Mouse (Mus musculus) B cell, adult 2 months (primary cell): ENCODE data around the gene Vcl.

ENCODE experiments used
- DNase-seq, 2 experiments: peaks; one replicate each; pipeline ENCODE4 v3.0.0; 2022

The Vcl gene

DNA sequence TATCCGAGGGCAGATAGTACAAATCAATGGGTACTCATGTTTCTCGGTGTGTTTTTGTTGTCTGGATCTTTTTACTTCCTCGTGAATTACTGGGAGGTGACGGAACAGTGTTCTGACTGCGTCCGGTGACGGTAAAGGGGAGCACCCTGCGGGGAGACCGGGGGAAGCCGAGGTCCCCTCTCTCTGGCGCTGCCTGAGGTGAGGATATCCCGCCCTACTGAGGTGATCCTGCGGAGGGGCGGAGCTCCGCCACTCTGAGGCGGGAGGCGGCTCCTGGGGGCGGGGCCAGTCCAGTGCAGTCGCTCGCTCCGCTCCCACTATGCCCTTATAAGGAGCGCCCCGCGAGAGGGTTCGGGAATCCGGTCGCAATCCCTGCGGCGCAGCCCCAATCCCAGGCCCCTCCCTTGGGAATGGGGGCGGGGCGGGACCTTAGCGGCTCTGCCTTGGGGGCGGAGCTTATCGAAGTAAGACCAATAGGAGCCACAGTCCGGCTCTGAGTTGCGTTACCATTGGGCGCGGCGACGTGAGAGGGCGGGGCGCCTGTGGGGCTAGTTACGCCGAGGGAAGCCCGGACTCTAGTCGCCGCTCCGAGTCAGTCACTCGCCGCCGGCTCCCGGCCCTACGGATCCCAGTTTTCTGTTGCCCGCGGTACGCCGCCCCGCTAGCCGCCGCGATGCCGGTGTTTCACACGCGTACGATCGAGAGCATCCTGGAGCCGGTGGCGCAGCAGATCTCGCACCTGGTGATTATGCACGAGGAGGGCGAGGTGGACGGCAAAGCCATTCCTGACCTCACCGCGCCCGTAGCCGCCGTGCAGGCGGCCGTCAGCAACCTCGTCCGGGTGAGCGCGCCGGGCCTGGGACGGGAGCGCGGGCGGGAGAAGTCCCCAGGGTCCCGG lies at the start of gene Vcl:
Gene Vcl (plus strand): TSS at position 551 of the 898 bp plus-strand sequence.
- DNase-seq = peak; percentile 94

DNA sequence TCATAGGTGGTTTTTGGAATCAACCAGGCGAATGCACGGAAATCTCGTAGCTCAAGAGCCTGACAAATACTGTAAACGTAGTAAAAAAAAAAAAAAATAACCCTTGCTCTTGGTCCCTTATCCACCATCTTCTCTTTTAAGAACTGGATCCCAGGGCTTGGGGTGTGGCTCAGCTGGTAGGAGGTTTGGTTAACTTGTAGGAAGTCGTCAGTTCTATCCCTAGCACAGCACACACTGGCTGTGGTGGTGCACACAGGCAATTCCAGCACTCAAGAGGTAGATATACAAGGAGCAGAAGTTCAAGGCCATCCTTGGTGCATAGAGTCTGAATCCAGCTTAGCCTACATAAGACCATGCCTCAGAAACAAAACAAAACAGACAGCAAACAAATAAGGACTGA lies 44.5 kb upstream of the Vcl start:
- no peak for DNase-seq

DNA sequence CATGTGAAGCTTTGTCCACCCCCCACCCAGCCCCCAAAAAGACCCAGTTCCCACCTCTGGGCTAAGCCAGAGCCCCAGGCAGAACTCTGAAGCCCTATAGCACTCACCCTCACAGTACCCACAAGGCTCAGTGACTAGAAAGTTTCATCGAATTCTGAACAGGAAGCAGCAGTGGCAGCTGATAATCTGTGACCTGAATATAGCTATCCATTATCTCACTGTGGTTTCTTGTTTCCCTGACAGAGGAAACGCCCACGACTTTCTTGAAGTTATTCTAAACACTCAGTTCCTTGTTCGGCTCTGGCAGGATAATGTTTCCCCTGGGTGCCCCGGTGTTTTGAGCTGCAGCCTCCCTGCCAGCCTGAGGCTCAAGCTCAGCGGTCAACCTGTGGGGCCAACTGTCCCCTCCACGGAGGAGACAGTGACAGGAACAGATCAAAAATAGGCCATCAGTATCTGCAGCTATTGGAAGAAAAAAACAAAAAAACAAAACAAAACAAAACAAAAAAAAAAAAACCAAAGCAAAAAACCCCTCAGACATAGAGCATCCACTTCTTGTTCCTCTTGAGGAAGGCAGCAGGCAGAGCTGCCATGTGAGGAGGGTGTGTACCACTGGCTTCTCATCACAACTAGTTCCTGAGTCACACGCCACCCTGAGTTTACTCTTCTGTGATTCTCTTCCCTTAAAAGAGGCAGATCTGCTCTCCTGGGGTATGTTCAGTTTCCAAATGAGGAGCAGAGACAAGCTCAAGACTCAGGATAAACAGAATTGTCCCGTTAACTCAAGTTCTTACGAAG lies 43.9 kb upstream of the Vcl start:
- peak; percentile 74 to 75 for DNase-seq

DNA sequence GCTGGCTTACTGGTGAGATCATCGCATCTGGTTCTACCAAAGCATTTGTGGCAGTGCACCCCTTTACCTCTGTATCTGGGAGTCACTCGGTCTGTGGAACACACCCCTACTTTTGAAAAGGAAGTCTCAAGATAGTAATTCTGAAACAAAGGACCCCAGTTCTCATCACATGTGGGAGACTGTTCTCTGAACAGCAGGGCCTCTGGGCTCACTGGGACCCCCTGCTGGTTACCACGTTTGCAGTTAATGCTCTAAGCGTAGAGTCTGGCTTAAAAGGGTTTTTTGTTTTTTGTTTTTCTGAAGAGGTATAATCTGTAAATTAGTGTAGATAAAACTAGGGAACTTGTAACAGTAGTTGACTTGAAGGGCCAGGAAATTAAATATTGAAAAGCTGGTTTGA lies 42.9 kb upstream of the Vcl start:
- peak; percentile 83 to 87 for DNase-seq

DNA sequence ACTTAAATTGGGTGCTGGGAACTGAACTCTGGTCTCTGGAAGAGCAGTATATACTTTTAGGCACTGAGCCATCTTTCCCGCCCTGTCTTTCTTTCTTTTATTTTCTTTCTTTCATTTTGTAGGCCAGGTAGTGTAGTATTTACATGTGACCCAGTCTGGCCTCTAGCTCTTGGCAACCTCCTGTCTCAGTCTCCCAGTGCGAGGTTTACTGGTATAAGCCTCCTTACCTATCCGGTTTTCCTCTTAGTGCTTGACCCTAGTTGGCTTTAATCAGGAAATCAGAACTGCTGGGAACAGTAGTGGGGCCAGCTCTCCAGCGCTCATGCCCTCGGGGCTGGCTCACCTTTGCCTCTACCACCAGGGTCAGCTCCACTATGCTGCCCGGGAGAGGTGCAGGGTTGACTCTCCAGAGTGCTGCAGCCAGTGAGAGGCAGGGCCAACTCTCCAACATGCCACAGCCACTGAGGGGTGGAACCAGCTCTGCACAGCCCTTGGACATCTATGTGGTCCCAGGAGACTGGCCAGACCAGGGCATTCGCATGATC lies 41.6 kb upstream of the Vcl start:
- no peak for DNase-seq

DNA sequence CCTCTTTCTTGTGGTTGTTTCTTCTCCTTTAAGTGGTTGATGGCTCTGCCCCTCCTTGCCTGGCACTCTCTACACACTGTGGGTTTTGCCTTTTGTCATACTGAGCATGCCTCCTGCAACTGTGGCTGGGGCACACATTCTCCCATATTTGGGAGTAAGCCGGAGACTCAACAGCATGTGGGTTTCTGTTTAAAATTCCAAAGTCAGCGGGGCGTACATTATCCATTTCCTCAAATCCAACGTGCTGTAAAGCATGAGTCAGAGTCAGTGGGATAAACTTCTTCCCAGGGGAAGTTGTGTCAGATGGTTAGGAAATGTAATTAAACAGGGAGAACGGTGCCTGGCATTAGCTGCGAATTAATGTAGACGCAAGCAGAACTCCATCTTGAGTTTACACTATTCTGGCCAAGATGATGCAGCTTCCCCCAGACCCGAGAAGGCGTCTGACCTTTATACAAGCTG lies 37.2 kb upstream of the Vcl start:
- no peak for DNase-seq

DNA sequence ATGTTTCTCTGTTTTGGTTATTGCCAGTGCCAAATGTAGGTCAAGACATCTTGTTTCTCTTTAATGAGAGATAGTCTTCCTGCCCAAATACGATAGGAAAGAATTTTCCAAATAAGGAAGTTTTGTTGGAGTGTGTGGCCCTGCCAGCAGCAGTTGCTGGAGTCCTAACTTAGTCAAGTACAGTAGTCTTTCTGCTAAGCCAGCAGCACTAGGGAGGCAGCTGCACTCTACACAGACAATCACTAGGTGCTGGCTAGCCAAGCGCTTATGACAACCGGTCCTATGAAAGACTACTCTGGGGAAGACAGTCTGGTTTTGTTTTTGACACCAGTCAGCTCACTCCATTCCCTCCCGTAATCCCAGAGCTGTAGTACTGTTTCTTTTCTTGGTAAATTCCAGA lies 35.4 kb upstream of the Vcl start:
- DNase-seq = no peak

DNA sequence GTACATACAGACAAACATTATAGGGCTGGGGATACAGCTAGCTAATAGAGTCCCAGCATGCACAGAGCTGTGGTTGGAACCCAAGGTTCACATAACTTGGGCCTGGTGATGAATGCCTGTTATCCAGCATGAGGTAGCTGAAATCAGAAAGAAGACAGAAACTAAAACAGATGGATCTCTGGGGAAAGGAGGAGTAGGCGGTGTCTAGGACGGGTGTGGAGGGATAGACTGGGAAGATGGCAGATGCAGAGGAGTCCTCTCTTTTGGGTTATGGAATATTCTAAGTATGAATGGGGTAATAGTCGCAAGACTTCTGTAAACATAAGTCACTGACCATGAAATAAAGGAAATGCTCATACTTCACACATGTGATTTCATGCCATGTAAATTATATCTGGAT lies 27.9 kb upstream of the Vcl start:
- no peak for DNase-seq

DNA sequence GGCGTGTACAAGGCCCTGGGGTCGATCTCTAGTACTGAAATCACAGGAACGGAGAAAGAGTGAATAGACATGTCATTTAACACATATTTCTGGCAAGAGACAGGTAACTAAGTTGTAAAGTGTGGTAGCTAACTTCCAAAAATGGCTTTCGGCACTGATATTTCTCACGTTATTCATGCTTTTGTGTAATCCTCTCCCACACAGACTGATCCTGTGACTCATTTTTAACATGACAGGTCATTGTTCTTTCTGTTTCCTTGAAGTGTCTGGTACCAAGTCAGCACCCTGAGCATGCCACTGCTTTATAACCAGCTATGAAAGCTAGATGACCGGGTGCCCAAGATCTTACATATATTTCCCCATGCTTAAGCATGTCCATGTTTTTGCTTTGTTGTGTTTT lies 26.1 kb upstream of the Vcl start:
- no peak for DNase-seq

DNA sequence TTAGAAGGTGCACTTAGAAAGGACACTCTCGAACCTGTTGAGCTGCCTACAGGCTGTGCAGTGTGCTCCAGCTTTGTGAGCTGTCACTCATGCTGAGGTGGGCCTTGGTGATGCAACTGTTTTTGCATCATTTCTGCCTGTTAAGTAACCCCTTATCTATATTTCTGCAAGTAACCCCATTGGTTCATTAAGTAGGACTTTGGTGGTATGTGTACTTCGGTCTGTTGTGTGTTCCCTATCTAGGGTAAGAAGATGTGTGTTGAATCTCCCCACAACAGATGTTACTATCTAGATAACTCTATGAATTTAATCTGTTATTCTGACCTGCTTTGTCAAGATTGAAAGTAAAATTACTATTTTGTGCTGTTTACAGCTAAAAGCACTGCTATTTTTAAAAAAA lies 17.4 kb upstream of the Vcl start:
- no peak for DNase-seq

DNA sequence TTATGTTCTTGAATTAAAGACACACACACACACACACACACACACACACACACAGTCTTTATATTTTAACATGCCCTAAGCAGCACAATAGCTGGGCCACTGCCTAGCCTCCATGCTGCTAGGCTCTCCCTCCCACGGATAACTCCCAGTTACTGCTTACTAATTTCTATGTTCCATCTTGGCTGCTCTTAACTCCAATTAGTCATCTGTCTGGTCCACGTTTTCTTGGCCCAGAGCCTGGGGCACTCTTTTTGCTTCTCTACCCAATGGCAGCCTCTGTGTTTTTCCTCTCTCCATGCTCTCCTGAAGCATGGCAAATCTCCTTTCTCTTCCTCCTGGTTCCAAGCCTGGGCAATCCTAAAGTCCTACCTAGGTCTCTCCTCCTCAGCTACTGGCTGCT lies 14.8 kb upstream of the Vcl start:
- no peak for DNase-seq

DNA sequence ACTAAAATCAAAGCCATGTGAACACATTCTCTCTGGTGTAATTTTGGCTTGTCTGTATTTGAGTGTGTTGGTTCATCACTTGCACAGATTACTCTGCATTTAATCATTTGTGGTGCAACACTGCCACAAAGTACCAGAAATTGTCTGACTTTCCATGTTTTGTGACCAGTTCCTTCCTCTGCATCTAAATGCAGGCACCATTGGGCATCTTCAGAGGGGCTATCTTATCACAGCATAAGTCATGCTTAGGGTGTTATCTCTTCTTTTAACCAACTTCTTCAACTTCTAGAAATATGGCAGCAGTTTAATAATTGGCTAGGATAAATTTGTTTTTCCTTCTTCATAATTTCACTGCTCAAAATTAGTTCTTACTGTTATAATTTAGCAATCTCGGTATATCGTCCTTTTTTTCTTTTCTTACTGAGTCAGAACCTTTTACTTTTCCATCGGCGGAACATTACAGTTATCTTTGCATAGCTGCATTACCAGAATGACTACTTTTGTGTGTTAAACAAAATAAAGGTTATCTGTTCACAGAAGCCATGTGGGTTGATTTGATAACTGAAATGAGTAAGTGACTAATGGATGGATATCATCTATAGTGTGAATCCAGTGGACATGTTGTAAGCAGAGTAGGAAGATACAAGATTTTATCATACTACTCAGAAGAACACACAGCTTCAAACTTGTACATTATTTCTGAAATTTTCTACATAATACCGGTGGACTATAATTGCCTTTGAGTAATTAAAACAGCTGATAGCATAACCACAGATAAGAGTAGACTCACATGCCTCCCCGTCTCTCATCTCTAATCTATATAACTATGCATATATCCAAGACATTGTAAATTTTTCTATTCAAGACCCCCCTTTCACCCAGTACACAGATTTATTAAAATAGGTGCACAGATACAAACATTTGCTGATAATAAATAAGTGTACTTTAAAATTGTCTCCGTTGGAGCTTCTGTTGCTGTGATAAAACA lies 12.3 kb upstream of the Vcl start:
- DNase-seq = no peak

DNA sequence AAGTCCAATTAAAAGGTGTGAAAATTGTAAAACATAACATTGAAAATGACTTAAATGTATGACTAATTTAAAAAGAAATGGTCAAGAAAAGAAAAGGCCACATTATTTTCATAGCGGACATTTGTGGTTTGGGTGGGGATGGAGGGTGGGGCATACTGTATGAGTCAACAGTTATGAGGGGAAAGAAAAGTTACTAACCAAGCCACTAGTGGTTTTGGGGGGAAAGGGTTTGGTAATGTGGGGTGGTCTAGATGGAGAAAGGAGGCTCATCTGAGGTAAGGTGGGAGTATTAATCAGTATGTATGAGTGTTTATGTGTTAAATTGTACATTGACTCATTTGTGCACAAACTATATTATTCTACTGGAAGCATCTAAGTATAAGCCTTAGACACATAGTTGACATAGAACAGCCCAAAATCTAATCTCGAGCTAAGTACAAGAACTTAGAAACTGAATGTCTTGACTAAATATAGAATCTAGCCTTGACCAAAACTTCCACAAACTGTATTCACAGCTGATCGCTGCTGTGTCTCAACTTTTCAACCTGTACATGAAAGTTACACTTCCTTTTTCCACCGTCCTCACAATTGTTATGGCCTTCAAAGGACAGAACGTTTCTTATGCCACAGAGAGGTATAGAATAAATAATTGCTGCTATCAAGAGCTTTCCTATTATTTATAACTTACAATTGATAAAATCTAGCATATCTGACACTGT lies 5.0 kb upstream of the Vcl start:
- DNase-seq = no peak

DNA sequence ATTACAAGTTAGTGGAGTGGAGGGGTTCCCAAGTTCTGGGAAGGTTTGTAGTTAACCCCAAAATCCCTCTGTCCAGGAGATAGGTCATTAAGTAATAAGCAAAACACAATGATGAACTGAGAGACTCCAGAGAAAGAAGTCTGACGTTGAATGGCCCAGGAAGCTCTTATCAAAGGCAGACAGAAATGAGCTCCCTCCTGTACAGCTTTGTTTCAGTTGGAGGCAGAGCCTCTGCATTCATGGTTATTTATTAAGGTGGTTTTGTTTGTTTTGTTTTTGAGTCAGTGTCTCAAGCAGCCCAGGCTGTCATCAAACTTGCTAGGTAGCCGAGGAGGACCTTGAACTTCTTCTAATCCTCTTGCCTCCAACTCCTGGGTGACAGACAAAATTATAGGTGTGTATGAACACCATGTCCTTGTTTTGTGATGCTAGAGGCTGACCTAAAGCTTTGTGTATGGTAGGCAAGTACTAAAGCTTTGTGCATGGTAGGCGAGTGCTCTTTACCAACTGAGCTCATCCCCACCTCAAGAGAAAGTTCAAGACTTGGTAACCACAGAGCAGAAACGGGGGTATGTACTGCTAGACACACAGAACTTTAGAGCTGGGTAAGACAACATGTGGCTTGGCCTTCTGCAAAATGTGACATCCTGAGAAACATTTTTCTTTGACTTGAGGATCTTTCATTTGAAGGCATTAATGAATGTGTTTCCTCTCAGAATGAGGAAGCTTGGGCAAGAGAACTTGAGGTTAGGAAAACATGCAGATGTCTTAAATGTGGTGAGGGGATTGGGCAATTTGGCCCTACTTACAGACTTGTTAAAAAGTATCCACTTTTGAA lies 1.5 kb upstream of the Vcl start:
- DNase-seq = no peak

DNA sequence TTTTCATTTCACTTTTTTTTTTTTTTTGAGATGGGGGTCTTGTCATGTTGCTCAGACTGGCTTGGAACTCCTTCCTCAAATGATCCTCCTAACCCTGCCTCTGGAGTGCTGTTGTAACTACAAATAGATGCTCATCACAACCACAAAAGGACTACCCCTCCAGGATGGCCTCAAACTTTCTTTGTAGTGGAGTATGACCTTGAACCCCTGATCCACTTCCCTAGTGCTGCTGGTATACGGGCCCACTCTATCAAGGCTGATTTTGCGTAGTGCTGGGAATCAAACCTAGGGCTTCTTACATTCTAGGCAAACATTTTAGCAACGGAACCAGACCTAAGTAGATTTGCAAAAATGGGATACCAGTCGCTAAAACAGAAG lies 901 bp upstream of the Vcl start:
- peak; percentile 4 to 14 for DNase-seq

DNA sequence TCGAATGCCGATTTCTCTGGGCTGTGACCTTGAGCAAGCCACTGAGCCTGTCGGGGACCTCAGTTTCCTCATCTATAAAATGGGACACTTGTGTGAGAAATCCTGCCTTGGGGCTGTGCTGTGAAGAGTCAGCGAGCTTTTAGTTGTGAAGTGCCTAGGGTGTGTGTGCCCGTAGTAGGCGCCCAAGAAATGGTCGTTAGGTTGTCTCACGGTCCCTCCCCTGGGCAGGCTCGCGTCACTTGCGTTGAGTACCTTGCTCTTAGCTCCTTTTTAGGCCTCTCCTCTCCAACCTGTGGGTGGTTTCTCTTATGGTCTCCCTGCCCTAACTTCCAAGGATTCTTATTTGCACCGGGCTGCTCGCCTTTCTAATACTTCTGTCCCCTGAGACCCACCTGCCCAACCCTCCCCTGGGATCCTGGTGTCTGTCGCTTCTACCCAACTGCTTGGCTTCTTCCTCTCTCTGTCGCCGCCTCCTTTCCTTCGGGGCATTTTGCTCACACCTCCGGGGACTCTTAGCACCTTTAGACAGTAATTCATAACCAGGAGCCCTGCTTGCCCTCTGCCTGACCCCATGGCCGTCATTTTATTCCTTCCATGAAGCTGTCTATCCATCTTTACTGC lies 726 bp downstream of the Vcl start:
- peak; percentile 64 to 68 for DNase-seq

DNA sequence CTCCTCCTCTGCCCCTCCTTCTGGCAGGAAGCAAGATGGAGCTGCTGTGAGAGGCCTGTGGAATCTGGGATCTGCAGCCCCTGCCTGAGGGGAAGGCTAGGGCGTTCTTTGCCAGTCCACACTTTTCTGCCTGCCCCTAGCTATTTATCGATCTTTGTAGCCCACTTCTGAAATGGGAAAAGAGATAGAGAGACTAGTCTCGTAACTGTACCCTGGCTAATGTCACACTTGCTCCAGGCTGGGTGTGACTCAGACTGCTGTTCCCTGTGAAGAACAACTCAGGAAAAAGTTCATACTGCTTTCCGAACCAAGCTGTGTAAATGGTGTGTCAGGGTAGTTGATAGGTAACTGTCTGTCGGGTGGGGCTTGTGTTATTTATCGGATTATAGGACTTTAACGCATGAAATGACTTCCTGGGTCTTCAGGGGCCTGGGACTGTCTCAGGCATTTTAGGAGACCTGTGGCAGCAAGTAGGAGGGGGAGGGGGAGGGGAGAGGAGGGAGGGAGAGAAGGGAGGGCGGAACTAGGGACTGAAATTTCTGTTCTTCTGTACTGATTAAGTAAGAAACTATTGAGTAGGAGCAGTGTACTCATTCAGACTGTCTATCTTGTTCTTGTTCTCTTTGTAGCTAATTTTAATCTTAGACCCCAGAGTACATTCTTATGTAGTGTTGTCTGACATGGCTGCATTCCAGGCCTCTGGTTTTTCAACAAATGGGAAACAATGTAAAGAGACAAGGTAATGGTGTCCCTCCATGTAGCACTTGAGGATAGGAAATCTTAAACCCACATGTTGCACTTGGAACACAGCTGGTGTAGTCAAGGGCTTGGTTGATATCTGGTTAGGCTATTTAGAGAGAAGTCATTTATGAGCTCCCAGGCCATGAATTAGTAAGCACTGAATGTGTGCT lies 1.5 kb downstream of the Vcl start:
- DNase-seq = no peak

DNA sequence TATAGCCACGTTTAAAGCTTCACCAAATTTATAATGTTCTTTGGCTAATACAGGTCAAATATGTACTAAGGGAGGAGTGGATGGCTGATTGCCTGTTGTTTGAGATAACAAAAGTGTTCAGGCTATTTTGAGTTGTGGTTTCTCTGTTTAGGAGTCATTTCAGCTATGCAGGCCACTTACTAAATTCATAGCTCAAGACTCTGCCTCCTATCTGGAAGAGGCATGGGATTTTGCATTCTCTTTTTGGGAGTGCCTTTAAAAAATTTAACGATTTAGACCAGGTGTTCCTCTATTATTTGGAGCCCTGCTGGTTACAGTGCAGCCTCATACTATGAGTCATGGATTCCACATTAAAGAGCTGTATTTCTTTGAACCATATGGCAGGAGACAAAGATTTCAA lies 9.2 kb downstream of the Vcl start:
- DNase-seq = no peak

DNA sequence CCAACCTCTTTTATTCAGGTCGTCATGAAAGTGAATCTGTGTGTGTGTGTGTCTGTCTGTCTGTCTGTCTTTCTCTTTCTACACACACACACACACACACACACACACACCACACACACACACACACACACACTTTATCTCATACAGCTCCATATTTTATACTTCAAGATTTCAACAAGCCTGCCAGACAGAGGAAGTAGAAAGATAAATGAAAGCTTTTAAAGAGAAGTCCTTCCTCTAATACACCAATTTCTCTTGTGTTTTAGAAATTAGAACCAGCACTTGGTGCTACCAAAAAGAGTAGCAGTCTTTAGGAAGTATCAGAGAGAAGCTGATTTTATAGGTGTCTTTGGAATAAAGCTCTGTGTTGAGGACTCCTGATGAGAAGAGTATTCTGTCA lies 9.7 kb downstream of the Vcl start:
- DNase-seq = no peak
